ENCODE assay signal across 12 mouse cellular contexts in the genomic region with DNA sequence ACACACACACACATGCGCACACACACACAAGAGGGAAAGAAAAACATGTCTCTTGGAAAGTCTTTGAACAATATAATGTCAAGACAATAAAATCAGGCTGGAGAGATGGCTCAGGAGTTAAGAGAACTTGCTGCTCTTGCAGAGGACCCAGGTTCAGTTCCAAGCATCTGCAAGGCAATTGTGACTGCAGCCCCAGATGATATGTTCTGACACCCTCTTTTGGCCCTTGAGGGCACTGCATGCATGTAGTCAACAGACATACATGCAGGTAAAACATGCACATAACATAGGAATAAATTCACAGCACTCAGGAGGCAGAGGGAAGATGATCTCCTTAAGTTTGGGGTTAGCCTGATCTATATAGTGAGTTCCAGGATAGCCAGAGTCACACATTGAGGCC. TPM values are rescaled to one million over a fixed set of nuclear protein-coding genes. Genes with fewer than 3 reads are reported as not detected.
DNase-seq lines count a peak whose midpoint lies in the region; ATAC-seq and TF ChIP-seq lines count a peak whose summit lies in the region.
"Had no signal": no experiment of that assay in that cellular context is flagged by ENCODE, and none has a peak within 500 bp of the region (broad histone marks: within the 10 kb centered on the region; RNA-seq: fewer than 3 reads in every experiment).

No protein-coding gene starts in this region.

- ATAC-seq in heart, postnatal 0 days (ENCODE audit: insufficient read depth, low read depth) = no peak
- ATAC-seq in liver, embryonic 14.5 days (ENCODE audit: insufficient read depth) = no peak
- ATAC-seq in frontal cortex, adult (ENCODE audit: low TSS enrichment) = no peak
- ATAC-seq: midbrain, embryonic 16.5 days had no signal

- no peak for TF ChIP-seq POLR2A in thymus, adult 2 months (IDR thresholded peaks at IDR 0.05; ENCODE audit: control insufficient read depth, extremely low read depth, insufficient read depth, low read length, poor library complexity)

- H3K27me3 ChIP-seq in heart, postnatal 0 days (ENCODE audit: control insufficient read depth, insufficient read depth, low read length) = no peaks in the 10 kb centered on the region
- no peaks in the 10 kb centered on the region for H3K27me3 ChIP-seq in thymus, adult 2 months (ENCODE audit: control insufficient read depth, insufficient read depth, low read length)
- no peaks in the 10 kb centered on the region for H3K27me3 ChIP-seq in liver, embryonic 14.5 days (ENCODE audit: control insufficient read depth, insufficient read depth, low read length)

- H3K9me3 ChIP-seq in heart, postnatal 0 days (replicated peaks; ENCODE audit: control insufficient read depth, low read length) = no peaks in the 10 kb centered on the region
- H3K9me3 ChIP-seq in liver, embryonic 14.5 days (ENCODE audit: control insufficient read depth, low read length) = no peaks in the 10 kb centered on the region

- no peak overlapping the region for H3K27ac ChIP-seq in heart, postnatal 0 days (ENCODE audit: low read depth)
- no peak overlapping the region for H3K27ac ChIP-seq in thymus, adult 2 months (ENCODE audit: control insufficient read depth, insufficient read depth, low read length)
- H3K27ac ChIP-seq in liver, embryonic 14.5 days = no peak overlapping the region

- H3K4me1 ChIP-seq in heart, postnatal 0 days (ENCODE audit: control insufficient read depth, insufficient read depth) = peaks cover 14% of the 10 kb centered on the region
- H3K4me1 ChIP-seq in thymus, adult 2 months (replicated peaks; ENCODE audit: control insufficient read depth, insufficient read depth, low read length) = peaks cover 3% of the 10 kb centered on the region; the same call in 1 of the 2 replicates
- peaks cover 10% of the 10 kb centered on the region in 2 experiments for H3K4me1 ChIP-seq in liver, embryonic 14.5 days (replicated peaks; ENCODE audit: control insufficient read depth in 2 of 2, insufficient read depth in 2 of 2, low read length in 1 of 2)

- WGBS in heart, postnatal 0 days = 95% methylated on average over 1 of the region's 1 CpGs
- 94% methylated on average over 1 of the region's 1 CpGs for WGBS in thymus, adult 2 months
- whole genome bisulfite sequencing in liver, embryonic 14.5 days (ENCODE audit: insufficient replicate concordance) = 87% methylated on average over 1 of the region's 1 CpGs

- H3K9ac ChIP-seq in heart, postnatal 0 days (replicated peaks; ENCODE audit: low read depth, low read length) = no peak overlapping the region
- H3K9ac ChIP-seq in liver, embryonic 14.5 days (replicated peaks) = no peak overlapping the region

- no peak overlapping the region for H3K4me3 ChIP-seq in heart, postnatal 0 days (ENCODE audit: low read depth, low read length)
- H3K4me3 ChIP-seq in thymus, adult 2 months (ENCODE audit: control insufficient read depth, insufficient read depth, low read length) = no peak overlapping the region
- H3K4me3 ChIP-seq in liver, embryonic 14.5 days (ENCODE audit: insufficient read depth in 1 of 2, low read depth in 2 of 2, low read length in 2 of 2) = no peak overlapping the region

- TF ChIP-seq CTCF in heart, postnatal 0 days (IDR thresholded peaks at IDR 0.05; ENCODE audit: low read depth) = 0 out of 2 replicates have a peak, but pooled peaks have one; percentile 10
- TF ChIP-seq CTCF in thymus, adult 2 months (IDR thresholded peaks at IDR 0.05; ENCODE audit: borderline replicate concordance, control insufficient read depth, extremely low read depth, insufficient read depth, low read length, poor library complexity) = no peak
- TF ChIP-seq CTCF in liver, embryonic 14.5 days (IDR thresholded peaks at IDR 0.05; ENCODE audit: low read depth) = peak; percentile 46; the same call in 1 of the 2 replicates

- no peak for TF ChIP-seq EP300 in heart, postnatal 0 days (IDR thresholded peaks at IDR 0.05; ENCODE audit: low read depth)
- no peak for TF ChIP-seq EP300 in liver, embryonic 14.5 days (IDR thresholded peaks at IDR 0.05; ENCODE audit: low read depth)

- H3K36me3 ChIP-seq in heart, postnatal 0 days (replicated peaks; ENCODE audit: control insufficient read depth, insufficient read depth, low read length) = peaks cover 29% of the 10 kb centered on the region
- peaks cover 8% of the 10 kb centered on the region for H3K36me3 ChIP-seq in thymus, adult 2 months (ENCODE audit: control insufficient read depth, insufficient read depth, low read length)
- H3K36me3 ChIP-seq in liver, embryonic 14.5 days (replicated peaks; ENCODE audit: control insufficient read depth, insufficient read depth, low read depth) = peaks cover 16% of the 10 kb centered on the region

- DNase-seq in heart, postnatal 0 days (ENCODE audit: low spot score) = no peak
- DNase-seq in heart, adult 18-20 months = no peak
- DNase-seq in thymus, adult 2 months = peak; percentile 43
- DNase-seq in thymus, postnatal 0 days (ENCODE audit: low spot score) = no peak
- DNase-seq in liver, embryonic 14.5 days (ENCODE audit: low read depth in 3 of 3, low spot score in 3 of 3) = peak in 1 of 3 experiments; percentile 38
- no peak for DNase-seq in ovary, postnatal 14 days (ENCODE audit: low spot score)
- DNase-seq in left cerebral cortex, adult 11 months (ENCODE audit: low spot score) = no peak
- DNase-seq: adrenal gland, adult 8-10 months; heart, postnatal 36 days; kidney, adult 9 months had no signal

- H3K4me2 ChIP-seq in heart, postnatal 0 days (ENCODE audit: low read depth, low read length) = no peak overlapping the region
- H3K4me2 ChIP-seq in liver, embryonic 14.5 days (ENCODE audit: low read depth) = no peak overlapping the region

RNA-seq across cellular contexts. Expression of a gene that starts 2.6 kb away (rescaled TPM):
- 2.5 and 16.6 TPM in 2 replicates for total RNA-seq in heart, postnatal 0 days (2014; rRNA removed; ENCODE audit: low replicate concordance)
- polyA plus RNA-seq in heart, postnatal 0 days (2015; fragmentation: Nextera tagmentation; extraction: Ambion mirVana) = 8.0 and 10.6 TPM in 2 replicates
- total RNA-seq in heart, adult 18-20 months (2021) = 1 to 10 TPM; 5.3 TPM
- polyA plus RNA-seq in thymus, adult 2 months (2012; rRNA removed) = 5.7 and 5.9 TPM in 2 replicates
- 16.1 and 17.2 TPM in 2 replicates for polyA plus RNA-seq in thymus, postnatal 0 days (2015; fragmentation: Nextera tagmentation; extraction: Ambion mirVana)
- polyA plus RNA-seq in liver, embryonic 14.5 days (2012; rRNA removed) = 4.3 and 5.6 TPM in 2 replicates
- 10.3 and 11.0 TPM in 2 replicates for polyA plus RNA-seq in liver, embryonic 14.5 days (2014; fragmentation: Nextera tagmentation; extraction: Ambion mirVana)

RNA-seq across cellular contexts. Expression of a gene that starts 2.8 kb away (rescaled TPM):
- 10.5 and 13.2 TPM in 2 replicates for total RNA-seq in heart, postnatal 0 days (2014; rRNA removed; ENCODE audit: low replicate concordance)
- polyA plus RNA-seq in heart, postnatal 0 days (2015; fragmentation: Nextera tagmentation; extraction: Ambion mirVana) = 32.7 and 37.1 TPM in 2 replicates
- total RNA-seq in heart, adult 18-20 months (2021) = 10 to 100 TPM; 20.0 to 22.1 TPM
- 12.2 and 12.3 TPM in 2 replicates for polyA plus RNA-seq in thymus, adult 2 months (2012; rRNA removed)
- polyA plus RNA-seq in thymus, postnatal 0 days (2015; fragmentation: Nextera tagmentation; extraction: Ambion mirVana) = 73.8 and 89.6 TPM in 2 replicates
- 5.8 and 8.4 TPM in 2 replicates for polyA plus RNA-seq in liver, embryonic 14.5 days (2012; rRNA removed)
- polyA plus RNA-seq in liver, embryonic 14.5 days (2014; fragmentation: Nextera tagmentation; extraction: Ambion mirVana) = 17.2 and 20.8 TPM in 2 replicates
